Mouse (Mus musculus) urinary bladder, postnatal 4 days (tissue): ENCODE data around the gene Gna12.
A peak's percentile ranks its signal among the peaks of the same experiment; 100 is the strongest.

Source experiments
- DNase-seq, 2 experiments: peaks; one replicate each; pipeline ENCODE4 v3.0.0; 2021 to 2022; ENCODE audit warnings: low spot score in 2 of 2

The Gna12 gene

GRCm38 (mm10) chr5:140830314-140831063 lies at the start of gene Gna12:
Gene Gna12, minus strand, starts transcription at chr5:140830431.
- peak; percentile 97 for DNase-seq

GRCm38 (mm10) chr5:140878644-140879043 lies 48.4 kb upstream of the Gna12 start:
- no peak for DNase-seq

DNA sequence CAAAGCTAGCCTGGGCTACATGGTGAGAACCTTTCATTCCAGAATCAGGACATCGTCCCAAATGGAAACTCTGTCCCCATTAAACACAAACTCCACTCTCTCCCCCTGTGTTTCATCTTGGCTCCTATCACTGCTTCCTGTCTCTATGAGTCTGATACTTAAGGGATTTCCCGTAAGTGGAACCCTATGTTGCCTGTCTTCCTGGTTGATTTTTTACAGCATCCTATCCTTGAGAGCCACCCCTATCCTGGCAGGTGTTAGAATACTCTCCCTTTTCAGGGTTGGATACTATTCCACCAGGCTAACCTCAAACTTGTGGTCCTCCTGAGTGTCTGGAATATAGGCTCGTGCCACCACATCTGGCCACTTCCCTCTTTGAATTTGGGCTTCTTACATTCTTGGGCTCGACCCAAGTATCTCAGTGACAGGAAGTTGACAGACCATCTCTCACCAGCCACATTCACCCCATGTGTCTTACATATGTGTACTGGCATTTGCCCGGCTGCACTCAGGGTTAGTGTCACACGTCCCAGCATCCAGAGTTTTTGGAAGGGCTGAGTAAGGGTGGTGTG lies 43.6 kb upstream of the Gna12 start:
- no peak for DNase-seq

DNA sequence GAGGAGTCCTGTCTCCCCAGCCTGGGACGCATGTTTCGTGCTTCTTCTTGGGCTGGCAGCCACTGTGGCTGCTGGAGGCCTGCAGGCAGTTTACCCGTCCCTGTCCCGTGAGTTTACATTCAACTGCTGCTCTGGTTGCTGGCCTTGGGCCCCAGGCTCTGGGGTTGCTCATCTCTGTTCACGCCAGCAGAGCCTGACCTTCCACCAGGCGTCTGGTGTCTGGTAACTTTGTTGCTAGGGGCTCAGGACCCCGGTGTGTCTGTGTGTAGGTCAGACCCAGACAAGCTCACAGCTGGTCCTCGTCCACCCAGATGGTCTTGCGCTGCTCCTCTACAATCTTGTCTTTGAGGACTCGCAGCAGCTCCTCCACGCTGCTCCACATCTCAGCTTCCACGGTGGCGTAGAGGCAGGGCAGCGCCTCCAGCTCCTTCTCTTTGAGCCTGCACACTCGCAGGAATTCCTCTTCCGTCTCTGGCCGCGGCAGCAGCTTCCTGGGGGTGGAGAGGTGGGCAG lies 42.9 kb upstream of the Gna12 start:
- peak in 1 of 2 experiments; percentile 45 for DNase-seq

DNA sequence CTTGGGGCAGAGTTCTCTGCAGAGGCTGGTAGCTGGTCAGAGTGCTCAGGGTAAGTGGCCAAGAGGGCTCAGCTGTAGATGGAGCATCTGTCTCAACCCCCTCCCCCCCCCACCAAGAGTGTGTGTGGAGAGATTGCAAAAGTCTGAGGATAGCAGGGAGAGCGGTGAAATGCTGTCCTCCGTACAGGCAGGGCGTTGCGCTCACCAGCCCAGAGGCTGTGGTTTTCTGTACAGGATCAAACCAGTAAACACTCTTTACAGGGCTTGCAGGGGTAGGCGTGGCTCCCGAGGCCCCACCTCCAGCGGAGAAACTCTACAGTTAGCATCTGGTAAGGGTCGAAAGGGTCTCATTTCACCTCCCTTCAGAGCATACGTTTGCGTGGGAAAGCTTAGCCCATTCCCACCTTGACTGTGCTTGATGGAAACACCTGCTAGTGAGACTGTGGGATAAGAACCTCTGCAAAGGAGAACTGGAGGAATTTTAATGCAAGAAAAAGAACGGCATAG lies 42.4 kb upstream of the Gna12 start:
- no peak for DNase-seq

DNA sequence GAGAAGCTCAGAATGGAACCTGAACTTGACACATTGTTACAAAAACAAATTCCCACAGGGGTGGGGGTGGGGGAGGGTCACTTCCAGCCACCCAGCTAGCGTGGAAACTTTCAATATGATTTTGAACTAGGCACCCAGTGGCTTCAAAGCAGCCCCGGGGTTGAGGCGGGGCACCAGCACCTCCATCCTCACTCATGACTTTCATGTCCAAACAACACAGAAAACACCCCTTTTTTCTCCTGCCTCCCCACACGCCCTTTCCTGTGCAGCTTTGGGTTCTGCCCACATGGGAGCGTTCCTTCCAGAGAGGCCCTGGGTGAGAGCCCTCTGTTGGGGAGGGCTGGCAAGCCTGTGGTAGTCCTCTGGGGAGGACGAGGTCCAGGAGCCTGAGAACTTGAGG lies 41.0 kb upstream of the Gna12 start:
- no peak for DNase-seq

- DNase-seq, result no peak
Observed at GRCm38 (mm10) chr5:140869034-140869433, 38.8 kb upstream of the Gna12 start.

GRCm38 (mm10) chr5:140859730-140860129 lies 29.5 kb upstream of the Gna12 start:
- DNase-seq, result no peak

GRCm38 (mm10) chr5:140858335-140858734 lies 28.1 kb upstream of the Gna12 start:
- DNase-seq, result no peak

- no peak for DNase-seq
Observed at GRCm38 (mm10) chr5:140857432-140858154, 27.4 kb upstream of the Gna12 start.

DNA sequence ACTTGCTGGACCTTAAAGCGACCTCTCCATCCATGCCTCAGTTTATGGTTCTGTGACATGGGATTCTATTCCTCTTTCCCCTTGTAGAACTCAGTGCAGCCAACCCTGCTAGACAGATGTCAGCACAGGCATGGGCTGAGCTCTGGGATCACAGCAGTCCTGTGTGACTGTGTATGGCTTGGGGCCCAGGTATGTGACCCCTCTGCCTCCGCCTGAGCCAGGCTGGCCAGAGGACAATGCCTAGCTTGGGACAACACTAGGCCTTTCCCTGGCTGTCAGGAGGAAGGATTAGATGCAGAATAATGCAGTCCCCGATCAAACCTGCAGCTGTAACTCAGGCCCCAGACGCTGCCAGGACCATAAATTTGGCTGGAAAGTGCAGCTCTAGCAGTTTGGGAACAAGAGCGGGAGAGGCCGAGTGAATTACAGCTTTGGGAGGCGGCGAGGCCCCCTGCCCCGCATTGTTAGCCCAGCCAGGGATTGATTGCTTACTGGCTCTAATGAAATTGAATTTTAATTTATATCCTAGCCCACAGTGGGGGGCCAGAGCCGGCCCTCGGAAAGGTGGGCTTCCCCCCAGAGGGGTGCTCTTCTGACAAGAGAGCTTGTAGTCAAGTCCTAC lies 25.8 kb upstream of the Gna12 start:
- no peak for DNase-seq

GRCm38 (mm10) chr5:140854700-140855099 lies 24.5 kb upstream of the Gna12 start:
- DNase-seq, result no peak

DNA sequence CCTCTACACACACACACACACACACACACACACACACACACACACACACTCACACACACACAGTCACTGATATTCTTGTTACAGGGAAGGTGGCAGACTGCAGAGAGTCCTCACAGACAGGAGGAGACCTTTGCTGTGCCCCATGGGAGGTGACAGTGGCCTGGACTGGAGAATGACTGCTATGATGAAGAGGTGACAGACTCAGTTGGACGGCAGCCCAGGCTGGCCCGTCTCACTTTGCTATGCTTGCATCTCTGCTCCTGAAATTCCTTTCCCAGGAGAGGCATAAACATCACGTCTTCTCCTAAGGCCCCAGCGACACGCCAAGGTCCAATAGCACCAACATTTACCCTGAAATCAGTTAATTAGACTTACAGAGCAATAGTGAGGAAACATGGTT lies 23.5 kb upstream of the Gna12 start:
- no peak for DNase-seq

- no peak for DNase-seq
Observed at GRCm38 (mm10) chr5:140852435-140852996, 22.3 kb upstream of the Gna12 start.

DNA sequence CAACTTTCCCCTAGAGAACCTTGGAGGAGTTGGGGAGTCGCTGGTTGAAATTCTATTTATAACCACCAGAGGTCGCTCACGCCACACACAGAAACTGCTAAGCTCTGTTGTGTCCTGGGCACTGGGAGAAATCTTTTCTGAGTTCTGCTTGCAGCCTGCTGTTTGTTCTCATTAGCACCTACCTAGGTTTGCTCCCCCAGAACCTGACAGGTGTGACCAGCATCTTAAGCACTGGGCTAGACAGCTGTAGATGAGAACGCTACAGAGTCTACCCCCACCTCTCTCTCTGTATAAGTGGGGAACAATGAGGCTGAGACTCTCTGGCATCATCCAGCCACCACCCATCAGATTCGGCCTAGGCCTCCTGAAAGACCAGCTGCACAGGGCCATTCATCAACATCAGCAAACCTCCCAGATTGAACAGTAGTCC lies 17.1 kb upstream of the Gna12 start:
- DNase-seq, result no peak

DNA sequence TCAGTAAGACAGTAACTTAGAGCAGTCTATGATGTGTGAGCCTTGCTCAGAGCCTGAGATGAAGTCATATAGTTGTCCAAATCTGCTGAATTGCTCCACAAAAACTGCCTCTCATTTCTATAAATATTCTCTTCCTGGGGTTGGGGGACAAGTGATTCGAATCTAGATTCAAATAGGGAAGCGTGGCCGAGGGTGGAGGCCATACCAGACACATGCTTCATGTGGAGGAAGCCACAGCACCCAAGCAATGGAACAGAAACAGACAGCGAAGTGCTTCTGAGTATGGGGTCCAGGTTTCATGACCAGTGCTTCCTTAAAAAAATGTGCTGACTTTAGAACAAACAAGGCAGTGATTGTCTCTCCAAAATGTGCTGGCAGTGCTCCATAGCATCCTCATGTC lies 11.7 kb upstream of the Gna12 start:
- no peak for DNase-seq

DNA sequence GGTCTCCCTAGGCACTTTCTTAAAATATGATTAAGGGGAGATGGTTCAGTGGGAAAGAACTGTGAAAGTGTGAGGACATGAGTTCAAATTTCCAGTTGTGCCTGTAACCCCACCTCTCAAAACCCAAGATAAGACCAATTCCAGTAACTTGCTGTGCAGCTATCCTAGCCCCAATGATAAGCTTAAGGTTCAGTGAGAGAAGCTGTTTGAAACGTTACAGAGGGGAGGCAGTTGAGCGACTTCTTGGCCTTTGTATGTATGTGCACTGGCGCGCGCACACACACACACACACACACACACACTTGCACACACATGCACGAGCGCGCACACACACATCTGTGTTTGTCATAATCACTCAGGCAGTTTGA lies 817 bp upstream of the Gna12 start:
- DNase-seq, result no peak

DNA sequence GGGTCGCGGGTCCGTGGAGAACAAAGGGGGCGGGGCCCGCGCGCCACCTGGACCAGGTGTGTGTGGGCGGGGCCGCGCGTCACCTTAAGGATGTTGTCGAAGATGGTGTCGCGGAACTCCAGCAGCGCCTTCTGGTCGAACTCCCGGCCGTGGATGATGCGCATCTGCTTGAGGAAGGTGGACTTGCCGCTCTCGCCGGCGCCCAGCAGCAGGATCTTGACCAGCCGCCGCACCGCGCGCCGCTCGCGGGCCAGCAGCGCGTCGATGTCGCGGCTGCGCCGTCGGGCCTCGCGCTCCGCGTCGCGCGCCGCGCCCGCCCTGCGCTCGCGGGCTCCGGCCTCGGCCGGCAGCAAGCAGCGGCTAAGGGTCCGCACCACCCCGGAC lies 328 bp downstream of the Gna12 start:
- DNase-seq, result peak; percentile 44 to 67

GRCm38 (mm10) chr5:140829081-140829910 lies 935 bp downstream of the Gna12 start:
- no peak for DNase-seq

DNA sequence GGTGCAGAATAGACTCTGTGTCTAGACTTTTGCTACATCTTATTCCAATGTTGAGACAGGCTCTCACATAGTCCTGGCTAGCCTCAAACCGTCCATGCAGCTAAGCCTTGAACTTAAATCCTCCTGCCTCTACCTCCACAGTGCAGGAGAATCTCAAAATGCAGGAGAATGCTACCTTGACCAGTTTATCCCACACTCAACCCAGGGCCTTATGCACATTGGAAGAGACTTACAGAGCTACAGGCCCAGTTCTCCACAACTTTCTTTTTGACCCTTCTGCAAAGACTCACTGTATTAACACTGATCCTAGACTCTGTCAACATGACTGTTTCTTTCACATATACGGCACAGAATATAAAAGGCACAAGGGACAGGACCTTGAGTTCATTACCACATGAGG lies 1.9 kb downstream of the Gna12 start:
- no peak for DNase-seq

- peak in 1 of 2 experiments; percentile 66 for DNase-seq
Observed at GRCm38 (mm10) chr5:140827896-140828295, 2.3 kb downstream of the Gna12 start.
